9 mouse cellular contexts compared by ENCODE assay signal in the genomic region with DNA sequence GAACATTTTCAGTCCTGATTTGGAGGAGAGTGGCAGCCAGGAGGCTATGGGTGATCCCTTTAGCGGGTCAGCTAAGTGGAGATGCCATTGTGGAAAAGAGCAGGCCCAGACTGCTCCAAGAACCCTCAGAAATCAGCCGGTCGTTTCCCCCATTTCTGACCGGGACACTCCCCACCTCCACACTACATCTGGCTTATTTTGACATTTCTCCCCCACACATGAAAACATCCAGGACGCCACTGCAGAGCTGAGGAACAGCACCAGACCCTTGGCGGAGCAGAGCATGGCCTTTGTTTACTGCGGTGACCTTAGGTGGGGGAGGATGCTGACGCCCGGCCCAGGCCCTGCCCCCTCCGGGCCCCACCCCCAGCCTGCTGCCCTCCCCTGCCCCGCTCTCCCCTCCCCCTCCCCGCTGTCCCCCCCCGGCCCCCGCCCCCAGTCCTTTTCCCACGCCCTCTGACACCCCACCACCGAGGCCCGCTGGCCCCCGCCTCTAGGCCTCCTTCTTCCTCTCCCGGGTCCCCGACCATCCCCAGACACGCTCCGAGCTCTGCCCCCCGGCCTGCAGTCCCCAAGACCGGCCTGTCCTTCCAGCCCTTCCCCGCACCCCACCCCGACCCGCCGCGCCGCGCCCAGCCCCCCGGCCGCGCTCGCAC. TPM values are rescaled to one million over a fixed set of nuclear protein-coding genes. Genes with fewer than 3 reads are reported as not detected.
DNase-seq lines count a peak whose midpoint lies in the region; ATAC-seq and TF ChIP-seq lines count a peak whose summit lies in the region.
"Had no signal": no experiment of that assay in that cellular context is flagged by ENCODE, and none has a peak within 500 bp of the region (broad histone marks: within the 10 kb centered on the region; RNA-seq: fewer than 3 reads in every experiment).

No protein-coding gene starts in this region.

- H3K36me3 ChIP-seq in lung, embryonic 14.5 days (ENCODE audit: insufficient read depth), result peaks cover 25% of the 10 kb centered on the region
- H3K36me3 ChIP-seq in neural tube, embryonic 14.5 days (ENCODE audit: control insufficient read depth, insufficient read depth, low read length), result peaks cover 7% of the 10 kb centered on the region; the same call in 1 of the 2 replicates

- 1% methylated on average over 28 of the region's 35 CpGs for WGBS in lung, embryonic 14.5 days
- WGBS in neural tube, embryonic 14.5 days, result 0% methylated on average over 24 of the region's 35 CpGs

- H3K9me3 ChIP-seq in lung, embryonic 14.5 days (ENCODE audit: low read depth, low read length), result no peaks in the 10 kb centered on the region
- H3K9me3 ChIP-seq in neural tube, embryonic 14.5 days (ENCODE audit: control insufficient read depth, low read length), result no peaks in the 10 kb centered on the region

- peak overlapping the region; percentile 74 for H3K4me2 ChIP-seq in lung, embryonic 14.5 days
- peak overlapping the region; percentile 92 for H3K4me2 ChIP-seq in neural tube, embryonic 14.5 days (ENCODE audit: low read depth, low read length)

- no peaks in the 10 kb centered on the region for H3K27me3 ChIP-seq in lung, embryonic 14.5 days (ENCODE audit: insufficient read depth, low read length)
- no peaks in the 10 kb centered on the region for H3K27me3 ChIP-seq in neural tube, embryonic 14.5 days (ENCODE audit: control insufficient read depth, insufficient read depth, low read length)

- peak overlapping the region; percentile 97 for H3K27ac ChIP-seq in lung, embryonic 14.5 days (ENCODE audit: low read depth)
- H3K27ac ChIP-seq in neural tube, embryonic 14.5 days (ENCODE audit: low read depth, low read length), result peak overlapping the region; percentile 99

- peaks cover 17% of the 10 kb centered on the region for H3K4me1 ChIP-seq in lung, embryonic 14.5 days (ENCODE audit: insufficient read depth)
- H3K4me1 ChIP-seq in neural tube, embryonic 14.5 days (ENCODE audit: control insufficient read depth, insufficient read depth, low read length), result peaks cover 31% of the 10 kb centered on the region

- TF ChIP-seq CTCF in lung, embryonic 14.5 days (IDR thresholded peaks at IDR 0.05; ENCODE audit: low read depth), result no peak

- peak; percentile 56 for DNase-seq in 416B (ENCODE audit: low read depth)
- peak; percentile 61 for DNase-seq in Muller cell, postnatal 12 days (ENCODE audit: inconsistent ontology term)
- DNase-seq in cerebellum, postnatal 36 days, result peak; percentile 27 to 37
- peak; percentile 40 to 41 for DNase-seq in gastrocnemius, postnatal 36 days
- peak; percentile 50 for DNase-seq in kidney, adult 11 months
- DNase-seq in lung, embryonic 14.5 days, result peak; percentile 42
- DNase-seq in frontal cortex, postnatal 36 days (ENCODE audit: low spot score in 2 of 2), result no peak

- ATAC-seq in lung, embryonic 14.5 days (ENCODE audit: insufficient read depth), result peak; percentile 51; the same call in 1 of the 2 replicates
- ATAC-seq in neural tube, embryonic 14.5 days (ENCODE audit: low read depth), result peak; percentile 42

- peak overlapping the region; percentile 100 for H3K9ac ChIP-seq in lung, embryonic 14.5 days
- H3K9ac ChIP-seq in neural tube, embryonic 14.5 days (replicated peaks; ENCODE audit: low read depth, low read length), result peak overlapping the region; percentile 100

- intact Hi-C loops in gastrocnemius, postnatal 36 days (cut with DNase I), result no loop called here

- H3K4me3 ChIP-seq in lung, embryonic 14.5 days (ENCODE audit: low read depth, low read length), result peak overlapping the region; percentile 100
- H3K4me3 ChIP-seq in neural tube, embryonic 14.5 days (ENCODE audit: low read depth, low read length), result peak overlapping the region; percentile 100

RNA-seq across cellular contexts. Expression of a gene that starts 0.9 kb away (rescaled TPM):
- 10 to 100 TPM; 51.6 to 54.5 TPM for total RNA-seq in gastrocnemius, postnatal 36 days (2021)
- polyA plus RNA-seq in lung, embryonic 14.5 days (2014; fragmentation: Nextera tagmentation; extraction: Ambion mirVana), result 82.5 and 89.8 TPM in 2 replicates
- 57.8 and 81.1 TPM in 2 replicates for polyA plus RNA-seq in neural tube, embryonic 14.5 days (2014; fragmentation: Nextera tagmentation; extraction: Ambion mirVana)

RNA-seq across cellular contexts. Expression of a gene that starts 42.0 kb away (rescaled TPM):
- 100 to 1,000 TPM; 365 to 521 TPM for total RNA-seq in gastrocnemius, postnatal 36 days (2021)
- 37.7 and 39.3 TPM in 2 replicates for polyA plus RNA-seq in lung, embryonic 14.5 days (2014; fragmentation: Nextera tagmentation; extraction: Ambion mirVana)
- polyA plus RNA-seq in neural tube, embryonic 14.5 days (2014; fragmentation: Nextera tagmentation; extraction: Ambion mirVana), result 2.9 and 4.6 TPM in 2 replicates

RNA-seq across cellular contexts. Expression of a gene that starts 49.0 kb away (rescaled TPM):
- total RNA-seq in gastrocnemius, postnatal 36 days (2021), result not detected
- 0.26 TPM in 1 of 2 replicates, not detected in the other for polyA plus RNA-seq in lung, embryonic 14.5 days (2014; fragmentation: Nextera tagmentation; extraction: Ambion mirVana)
- polyA plus RNA-seq in neural tube, embryonic 14.5 days (2014; fragmentation: Nextera tagmentation; extraction: Ambion mirVana), result not detected in 2 replicates
- total RNA-seq: gastrocnemius, adult 8-10 months had no signal

RNA-seq across cellular contexts. Expression of a gene that starts 57.6 kb away (rescaled TPM):
- 1 to 10 TPM; 4.1 to 4.9 TPM for total RNA-seq in gastrocnemius, postnatal 36 days (2021)
- 6.3 and 7.2 TPM in 2 replicates for polyA plus RNA-seq in lung, embryonic 14.5 days (2014; fragmentation: Nextera tagmentation; extraction: Ambion mirVana)
- polyA plus RNA-seq in neural tube, embryonic 14.5 days (2014; fragmentation: Nextera tagmentation; extraction: Ambion mirVana), result 6.1 and 6.7 TPM in 2 replicates

Comparison
In these comparisons a context has a peak if more than half of its experiments do, and no peak if none do; other contexts are left out.
1. DNase-seq: peak in 416B (single experiment), Muller cell, postnatal 12 days (single experiment), cerebellum, postnatal 36 days (2 of 2), gastrocnemius, postnatal 36 days (2 of 2), kidney, adult 11 months (single experiment) and lung, embryonic 14.5 days (single experiment); none in frontal cortex, postnatal 36 days (0 of 2).